Mouse (Mus musculus) kidney, adult 11 months (tissue): Measurements from ENCODE around the gene Hnrnpa3.
A peak's percentile ranks its signal among the peaks of the same experiment; 100 is the strongest.
"Not testable (repeated sequence)": the region's sequence is repeated elsewhere in the genome, so short reads cannot be mapped to it uniquely, and the experiment has no call there.

Source experiments
- DNase-seq: peaks from one replicate; pipeline ENCODE4 v3.0.0; 2022

Gene Hnrnpa3

DNA sequence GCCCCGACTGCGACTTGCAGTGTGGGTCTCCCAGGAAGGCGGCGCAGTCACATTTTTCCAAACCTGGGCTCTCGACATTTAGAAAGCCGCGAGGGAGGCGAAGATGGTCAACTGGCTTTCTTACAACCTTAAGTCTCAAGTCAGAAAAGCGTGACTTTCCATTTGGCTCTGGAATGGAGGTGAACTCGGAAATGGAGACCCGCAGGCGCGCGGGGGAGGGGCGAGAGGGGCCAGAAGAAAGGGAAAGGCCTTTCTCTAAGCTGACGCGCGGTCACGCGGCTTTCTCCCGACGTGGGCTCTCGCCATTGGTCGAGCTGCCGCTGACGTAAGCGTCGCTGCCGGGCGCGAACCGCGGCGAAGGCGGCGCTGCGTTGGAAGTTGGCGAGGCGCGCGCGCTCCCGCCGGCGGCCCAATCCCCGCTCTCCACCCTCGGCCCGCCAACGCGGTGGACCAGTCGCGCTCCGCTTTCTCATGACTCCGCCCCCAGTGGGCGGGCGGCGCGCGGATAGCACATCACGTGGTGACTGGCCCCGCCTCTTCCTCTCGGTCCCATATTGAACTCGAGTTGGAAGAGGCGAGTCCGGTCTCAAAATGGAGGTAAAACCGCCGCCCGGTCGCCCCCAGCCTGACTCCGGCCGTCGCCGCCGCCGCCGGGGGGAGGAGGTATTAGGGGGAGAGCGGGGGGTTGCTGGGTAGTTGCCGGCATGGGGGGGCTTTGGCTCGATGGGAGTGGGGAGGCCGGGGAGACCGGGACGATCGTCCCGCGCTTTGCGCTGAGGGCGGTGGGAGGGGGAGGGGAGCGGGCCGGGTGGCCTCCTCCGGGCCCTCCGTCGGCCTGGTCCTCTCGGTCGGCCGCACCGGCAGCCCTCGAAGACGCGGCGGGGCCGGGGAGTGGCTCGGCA, at the start of gene Hnrnpa3:
Hnrnpa3 (plus strand) TSS at position 535 of the 902 bp plus-strand sequence.
- DNase-seq, result peak; percentile 99

DNA sequence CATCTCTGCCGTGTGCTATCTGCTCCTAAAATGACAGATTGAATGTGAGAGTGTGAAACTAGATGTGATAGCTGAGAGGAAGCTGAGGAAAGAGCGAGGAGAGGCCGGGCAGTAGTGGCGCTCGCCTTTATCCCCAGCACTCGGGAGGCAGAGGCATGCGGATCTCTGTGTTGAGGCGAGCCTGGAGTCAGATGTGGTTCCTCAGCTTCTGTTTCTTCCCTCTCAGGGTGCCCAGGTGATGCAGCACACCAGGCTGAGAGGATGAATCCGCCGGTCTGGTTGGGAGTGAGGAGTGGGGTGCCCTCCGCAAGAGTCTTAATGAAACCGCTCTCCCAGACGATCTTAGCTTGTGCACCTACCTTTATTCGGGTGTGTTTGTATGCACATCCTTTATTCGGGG, 49.1 kb upstream of the Hnrnpa3 start:
- no peak for DNase-seq

DNA sequence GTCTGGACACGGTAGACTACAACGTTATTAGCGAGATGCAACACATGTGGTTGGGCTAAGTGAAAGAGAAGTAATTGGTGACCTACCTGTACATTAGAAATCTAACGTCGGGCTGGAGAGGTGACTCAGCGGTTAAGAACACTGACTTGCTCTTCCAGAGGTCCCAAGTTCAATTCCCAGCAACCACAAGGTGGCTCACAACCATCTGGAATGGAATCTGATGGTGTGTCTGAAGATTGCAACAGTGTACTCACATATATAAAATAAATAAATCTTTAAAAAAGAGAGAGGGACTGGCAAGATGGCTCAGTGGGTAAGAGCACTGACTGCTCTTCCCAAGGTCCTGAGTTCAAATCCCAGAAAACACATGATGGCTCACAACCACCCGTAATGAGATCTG, 48.5 kb upstream of the Hnrnpa3 start:
- not testable (repeated sequence) for DNase-seq

DNA sequence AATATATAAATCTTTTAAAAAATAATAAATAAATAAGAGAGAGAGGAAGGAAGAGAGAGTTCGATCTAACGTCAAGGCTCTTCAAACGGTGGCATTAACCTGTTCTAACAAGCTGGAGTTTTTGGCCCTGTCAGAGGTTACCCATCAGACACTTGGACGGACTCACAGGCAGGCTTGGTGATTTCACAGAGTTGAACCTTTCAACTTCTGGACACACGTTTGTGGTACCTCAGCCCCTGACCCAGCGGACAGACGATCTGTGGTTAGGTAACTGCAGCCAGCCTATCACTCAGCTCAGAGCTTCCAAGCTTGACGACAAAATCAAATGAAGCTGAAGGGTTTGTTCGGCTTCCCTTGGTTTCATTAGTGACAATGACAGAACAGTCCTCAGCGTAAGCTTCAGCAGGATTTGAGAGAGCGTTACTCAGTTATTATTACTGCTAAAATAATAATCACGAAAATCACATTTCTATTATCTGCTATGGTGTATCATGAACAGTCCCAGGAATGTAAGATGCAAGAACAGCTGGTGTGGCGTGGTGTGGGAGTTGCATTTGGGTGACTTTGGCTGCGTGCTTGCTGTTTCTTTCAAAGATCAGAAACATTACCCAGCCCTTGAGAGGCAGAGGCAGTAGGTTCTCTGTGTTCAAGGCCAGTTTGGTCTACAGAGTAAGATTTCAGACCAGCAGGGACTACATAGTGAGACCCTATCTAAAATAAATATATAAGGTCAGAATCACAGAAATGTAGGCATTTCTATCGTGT, 47.8 kb upstream of the Hnrnpa3 start:
- no peak for DNase-seq

DNA sequence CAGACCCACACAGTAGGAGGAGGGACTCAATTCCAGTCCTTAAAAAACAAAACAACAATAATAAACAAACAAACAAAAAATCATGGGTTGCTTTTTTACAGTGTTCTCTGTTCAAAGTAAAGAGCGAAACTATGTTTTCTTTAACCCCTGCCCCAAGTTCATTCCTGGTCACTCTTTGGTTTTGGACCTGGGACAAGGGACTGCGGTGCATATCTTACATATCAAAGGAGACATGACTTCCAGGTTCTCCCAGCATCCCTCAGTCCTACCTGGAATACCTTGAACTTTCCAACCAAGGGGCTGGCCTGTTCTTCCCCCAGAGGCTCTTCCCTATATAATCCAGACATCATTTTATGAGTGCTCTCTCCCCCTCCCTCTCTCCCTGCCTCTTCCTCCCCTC, 47.1 kb upstream of the Hnrnpa3 start:
- no peak for DNase-seq

DNA sequence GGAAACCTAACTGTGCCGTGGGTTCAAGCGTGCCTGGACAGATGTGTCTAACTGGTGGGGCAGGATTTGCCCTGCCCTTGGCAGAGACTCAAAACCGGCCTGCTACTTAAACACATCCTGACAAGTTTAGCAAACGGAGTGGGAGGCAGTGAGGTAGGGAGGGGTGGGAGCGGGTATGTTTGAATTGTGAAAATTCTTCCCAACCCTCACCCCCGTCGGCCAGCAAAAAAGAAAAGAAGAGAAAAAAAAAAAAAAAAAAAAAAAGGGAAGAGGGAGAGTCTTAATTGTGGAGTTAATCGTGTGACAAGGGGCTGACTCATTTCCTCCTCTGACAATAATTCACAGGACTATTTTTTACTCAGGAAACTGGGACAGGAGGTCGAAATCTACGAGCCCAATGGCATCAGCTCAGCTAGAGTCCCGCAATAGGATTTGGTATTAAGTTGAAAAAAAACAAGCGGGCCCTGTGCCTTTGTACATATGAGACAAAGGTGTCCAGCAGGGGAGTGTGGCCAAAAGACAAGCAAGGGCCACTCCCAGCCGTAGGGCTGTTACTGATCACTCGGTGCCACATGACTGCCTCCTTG, 46.0 kb upstream of the Hnrnpa3 start:
- DNase-seq, result peak; percentile 75

DNA sequence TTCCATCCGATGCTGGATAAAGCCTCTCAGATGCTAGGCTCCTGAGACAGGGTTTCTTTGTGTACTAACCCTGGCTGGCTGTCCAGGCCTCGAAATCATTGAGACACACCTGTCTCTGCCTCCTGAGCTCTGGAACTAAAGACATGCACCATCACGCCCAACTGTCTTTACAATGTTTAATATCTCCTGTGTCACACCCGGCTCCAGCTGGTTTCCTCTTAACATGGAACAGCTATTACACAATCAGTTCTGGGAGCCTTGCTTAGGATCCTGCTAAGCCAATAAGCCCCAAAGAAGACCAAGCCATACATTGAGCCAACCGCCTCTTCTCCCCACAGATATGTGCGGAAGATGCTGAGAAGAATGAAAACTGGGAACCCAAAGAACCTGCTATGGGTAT, 44.5 kb upstream of the Hnrnpa3 start:
- no peak for DNase-seq

DNA sequence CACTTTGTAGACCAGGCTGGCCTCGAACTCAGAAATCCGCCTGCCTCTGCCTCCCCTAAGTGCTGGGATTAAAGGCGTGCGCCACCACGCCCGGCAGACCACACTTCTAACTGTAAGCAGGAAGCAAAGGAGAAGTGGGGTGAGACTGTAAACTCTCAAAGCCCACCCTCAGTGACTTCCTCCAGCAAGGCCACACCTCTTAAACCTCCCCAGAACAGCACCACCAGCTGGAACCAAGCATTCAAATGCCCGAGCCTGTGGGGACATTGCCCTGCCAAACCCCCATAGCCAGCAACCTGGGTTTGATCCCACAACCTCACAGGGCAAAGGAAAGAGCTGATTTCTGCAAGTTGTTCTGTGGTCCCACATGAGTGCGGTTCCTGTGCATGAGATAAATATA, 42.1 kb upstream of the Hnrnpa3 start:
- DNase-seq, result no peak

DNA sequence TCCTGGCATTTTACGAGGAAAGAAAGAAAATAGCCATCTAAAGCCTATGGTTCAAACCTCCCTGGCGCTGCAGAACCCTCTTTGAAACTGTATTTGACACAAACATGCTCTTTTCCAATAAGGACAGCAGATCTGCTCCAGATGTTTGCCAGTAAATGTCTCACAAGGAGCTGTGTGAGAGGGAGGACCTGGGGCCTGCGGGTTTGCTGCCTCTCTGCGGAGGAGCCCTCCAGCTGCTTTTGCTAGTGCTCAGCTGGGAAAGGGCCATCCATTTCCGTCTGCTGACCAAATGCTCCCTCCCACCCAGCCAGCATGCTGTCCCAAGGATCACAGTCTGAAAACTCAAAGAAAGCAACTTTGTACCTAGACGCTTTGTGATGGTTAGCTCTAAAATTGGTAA, 40.3 kb upstream of the Hnrnpa3 start:
- no peak for DNase-seq

DNA sequence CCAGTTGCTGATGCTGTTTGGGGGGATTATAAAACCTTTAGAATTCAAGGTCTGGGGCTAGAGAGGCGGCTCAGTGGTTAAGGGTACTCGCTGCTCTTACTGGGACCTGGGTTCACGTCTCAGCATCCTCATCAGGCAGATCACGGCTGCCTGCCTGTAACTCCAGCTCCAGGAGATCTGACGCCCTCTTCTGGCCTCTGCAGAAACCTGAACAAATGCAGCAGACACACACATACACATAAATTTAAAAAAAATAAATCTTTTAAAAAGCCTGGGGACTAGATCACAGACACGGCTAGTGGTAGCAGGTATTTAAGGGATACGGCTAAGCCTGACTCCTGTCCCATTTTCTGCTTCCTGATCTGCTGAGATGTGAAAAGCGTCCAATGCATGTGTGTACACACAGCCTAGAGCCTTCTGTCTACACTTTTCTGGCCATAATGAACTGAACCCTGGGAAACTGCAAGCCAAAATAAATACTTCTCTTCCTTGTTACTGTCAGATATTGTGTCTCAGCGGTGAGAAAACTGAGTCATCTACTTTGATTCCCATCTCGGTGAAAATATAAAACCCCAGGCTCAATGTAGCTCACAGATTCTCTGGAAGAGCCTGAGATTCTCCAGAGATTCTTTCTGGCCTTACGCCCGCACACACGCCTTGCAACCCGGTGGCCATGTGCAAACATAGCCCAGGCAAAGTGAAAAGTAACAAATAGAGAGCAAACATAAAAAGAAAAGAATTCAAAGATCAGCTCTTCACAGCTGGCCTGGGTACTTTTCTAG, 37.0 kb upstream of the Hnrnpa3 start:
- DNase-seq, result no peak

DNA sequence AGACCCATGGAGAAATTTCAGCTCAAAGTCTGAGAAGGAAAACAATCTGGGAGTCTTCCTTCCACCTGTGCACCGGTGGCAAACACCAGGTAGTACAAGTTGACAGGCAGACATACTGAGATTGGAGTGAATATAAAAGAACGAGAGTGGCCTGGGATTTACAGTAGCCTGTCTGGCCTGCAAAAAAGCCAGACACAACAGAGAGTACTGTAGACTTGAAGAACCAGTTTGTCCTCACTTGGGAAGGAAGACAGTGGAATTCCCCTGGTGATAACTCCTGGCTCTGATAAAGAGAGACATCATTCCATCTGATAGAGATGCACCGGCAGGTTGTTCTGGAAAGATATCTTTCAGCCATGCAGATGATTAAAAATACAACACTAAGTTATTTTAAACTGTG, 34.0 kb upstream of the Hnrnpa3 start:
- DNase-seq, result no peak

DNA sequence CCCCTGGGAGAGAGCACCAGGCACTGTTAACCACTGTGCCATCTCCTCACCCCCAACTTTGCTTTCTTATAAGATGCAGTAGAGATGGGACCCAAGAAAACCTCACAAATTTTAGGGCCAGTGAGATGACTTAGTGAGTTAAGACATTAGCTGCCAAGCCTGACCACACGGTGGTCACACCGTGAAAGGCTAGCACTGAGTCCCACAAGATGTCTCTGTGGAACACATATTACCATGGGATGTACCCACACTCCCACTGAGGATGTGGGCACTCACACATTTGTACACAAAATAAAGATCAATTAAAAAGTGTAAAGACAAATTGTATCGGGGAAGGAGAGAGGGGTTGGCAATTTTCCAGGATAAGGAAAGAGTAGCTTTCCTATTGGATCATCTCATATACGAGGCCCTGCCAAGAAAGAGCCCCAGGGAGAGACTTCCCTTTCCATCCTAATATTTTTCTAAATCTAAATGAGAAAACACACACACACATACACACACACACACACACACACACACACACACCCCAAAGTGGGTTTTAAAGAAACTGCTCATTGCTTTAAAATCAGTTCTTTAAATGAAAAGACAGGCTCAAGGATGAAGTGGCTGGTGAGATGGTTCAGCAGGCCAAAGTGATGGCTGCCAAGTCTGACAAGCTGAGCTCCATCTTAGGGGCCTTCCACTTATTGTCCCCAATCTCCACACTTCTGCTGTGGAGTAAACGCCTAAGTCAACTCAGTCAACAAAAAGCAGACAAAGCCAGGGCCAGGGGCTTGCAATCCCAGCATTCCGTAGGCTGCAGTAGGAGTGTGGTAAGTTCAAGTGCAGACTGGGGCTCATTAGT, 32.2 kb upstream of the Hnrnpa3 start:
- DNase-seq, result no peak

DNA sequence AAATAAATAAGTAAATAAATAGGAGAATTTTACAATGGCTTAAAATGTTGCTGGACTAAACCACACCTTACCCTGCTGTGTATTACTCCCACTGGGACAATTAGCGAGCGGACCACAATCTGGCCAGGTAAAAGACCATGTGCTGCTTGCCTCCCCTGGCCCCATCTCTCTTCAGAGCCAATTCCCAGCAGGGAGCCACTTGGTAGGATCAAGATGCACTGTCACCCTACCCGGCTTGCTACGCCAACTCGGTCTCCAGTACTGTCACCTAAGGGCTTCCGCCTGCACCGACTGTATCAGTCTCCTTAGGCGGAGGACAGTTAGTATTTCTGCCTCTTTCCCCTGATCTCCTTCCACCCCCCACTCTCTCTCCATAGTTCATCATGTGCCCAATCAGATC, 30.6 kb upstream of the Hnrnpa3 start:
- DNase-seq, result no peak

DNA sequence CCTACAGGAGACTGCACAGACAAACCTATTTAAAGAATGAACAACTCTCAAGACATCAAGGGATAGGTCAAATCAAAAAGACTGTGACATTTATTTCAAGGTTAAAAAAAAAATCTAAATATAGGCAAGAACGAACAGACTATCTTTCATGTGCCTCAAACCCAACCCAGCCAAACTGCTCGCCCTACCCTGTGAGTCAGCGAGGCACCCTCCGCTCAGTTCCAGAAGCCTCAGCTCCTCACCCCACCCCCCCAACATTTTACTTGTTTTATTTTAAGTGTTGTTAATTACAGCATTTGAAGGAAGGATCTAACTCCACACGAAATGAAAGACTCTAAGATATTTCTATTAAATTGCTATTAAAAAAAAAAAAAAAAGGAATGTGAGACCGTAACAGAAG, 27.6 kb upstream of the Hnrnpa3 start:
- DNase-seq, result no peak

DNA sequence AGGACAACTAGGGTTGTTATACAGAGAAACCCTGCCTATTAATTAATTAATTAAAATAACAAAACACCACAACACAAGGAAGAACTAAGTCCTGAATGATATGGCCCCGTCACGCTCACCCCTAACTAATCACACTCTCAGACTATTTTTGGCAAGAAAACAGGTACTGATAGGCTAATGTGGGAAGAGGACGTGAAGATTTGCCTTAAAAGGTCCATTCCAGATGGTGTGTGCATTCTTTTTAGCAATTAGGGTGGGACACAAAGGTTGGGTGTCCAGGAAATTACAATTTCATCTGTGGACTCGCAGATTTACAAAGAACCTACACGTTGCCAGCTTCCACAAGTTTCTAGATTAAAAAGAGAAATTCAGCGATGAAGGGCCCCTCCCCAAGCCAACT, 27.0 kb upstream of the Hnrnpa3 start:
- no peak for DNase-seq

DNA sequence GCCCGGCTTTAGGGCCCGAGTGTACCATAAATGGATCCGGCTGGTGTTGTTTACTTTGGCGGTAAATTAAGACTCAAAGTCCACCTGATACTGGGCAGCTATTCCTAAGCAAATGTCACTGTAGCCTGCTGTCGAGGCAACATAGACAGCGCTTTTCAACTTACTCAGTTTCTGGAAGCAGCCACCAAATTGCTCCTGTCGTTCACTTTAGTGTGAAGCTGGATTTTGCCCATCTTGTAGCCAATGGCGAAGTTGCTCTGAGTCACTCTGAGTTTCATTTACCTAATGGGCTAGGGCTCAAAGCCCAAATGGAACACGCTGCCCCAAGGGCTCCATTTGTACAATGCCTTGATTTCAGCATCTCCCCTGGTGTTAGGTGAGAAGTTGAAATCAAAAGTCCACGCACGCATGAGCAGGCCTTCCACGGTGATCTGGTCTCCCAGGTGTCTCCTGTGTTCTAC, 26.3 kb upstream of the Hnrnpa3 start:
- DNase-seq, result peak; percentile 44

DNA sequence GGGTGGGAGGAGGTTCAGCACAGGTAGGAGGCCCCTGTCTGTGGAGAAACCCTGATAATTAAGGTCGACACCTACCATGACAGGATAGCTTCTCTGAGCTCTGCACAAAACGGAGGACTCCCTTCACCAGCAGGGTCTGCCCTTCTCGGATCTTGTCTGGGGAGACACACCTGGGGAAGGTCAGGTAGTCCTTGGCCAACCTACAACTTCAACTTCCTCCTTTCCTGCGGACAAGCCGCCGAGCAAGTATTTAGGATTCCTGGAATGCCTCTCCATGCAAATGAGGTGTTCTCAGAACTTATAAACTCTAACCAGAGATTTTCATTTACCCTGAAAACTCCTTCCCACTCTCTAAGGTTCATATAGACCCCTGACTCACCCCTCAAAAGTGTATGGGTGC, 25.7 kb upstream of the Hnrnpa3 start:
- DNase-seq, result peak; percentile 65

DNA sequence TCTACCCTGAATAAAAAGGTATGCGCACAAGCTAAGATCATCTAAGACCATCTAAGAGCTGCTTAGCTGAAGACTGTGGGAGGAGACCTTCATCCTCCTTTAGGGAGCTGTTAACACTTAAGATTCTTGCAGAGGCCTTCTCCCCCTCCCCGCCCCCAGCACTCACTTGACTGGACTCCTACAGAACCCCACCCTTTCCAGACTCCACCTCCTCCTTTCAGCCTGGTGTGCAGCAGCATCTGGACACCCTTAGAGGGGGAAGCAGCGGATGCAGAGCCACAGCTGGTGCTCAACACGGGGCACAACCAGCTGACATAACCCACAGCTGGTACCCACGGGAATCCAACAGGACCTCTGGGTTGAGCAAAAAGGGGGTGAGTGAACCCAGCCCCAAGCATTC, 25.3 kb upstream of the Hnrnpa3 start:
- DNase-seq, result peak; percentile 64

DNA sequence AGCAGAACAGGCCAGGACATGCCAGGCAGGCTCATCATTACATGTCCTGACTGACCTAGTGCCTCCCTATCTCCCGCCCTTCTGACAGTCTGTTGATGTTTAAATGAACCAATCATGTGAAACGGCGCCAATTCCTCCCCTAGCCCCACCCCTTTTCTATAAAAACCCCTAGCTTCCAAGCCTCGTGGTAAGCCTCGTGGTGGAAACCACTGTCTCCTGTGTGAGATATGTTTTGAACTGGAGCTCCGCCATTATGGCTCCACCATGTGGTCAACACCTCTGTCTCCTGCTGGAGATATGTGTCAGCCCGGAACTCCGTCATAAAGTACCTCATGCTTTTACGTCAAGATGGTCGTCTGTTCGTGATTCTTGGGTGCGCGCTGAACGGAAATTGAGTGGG, 24.6 kb upstream of the Hnrnpa3 start:
- DNase-seq, result not testable (repeated sequence)

DNA sequence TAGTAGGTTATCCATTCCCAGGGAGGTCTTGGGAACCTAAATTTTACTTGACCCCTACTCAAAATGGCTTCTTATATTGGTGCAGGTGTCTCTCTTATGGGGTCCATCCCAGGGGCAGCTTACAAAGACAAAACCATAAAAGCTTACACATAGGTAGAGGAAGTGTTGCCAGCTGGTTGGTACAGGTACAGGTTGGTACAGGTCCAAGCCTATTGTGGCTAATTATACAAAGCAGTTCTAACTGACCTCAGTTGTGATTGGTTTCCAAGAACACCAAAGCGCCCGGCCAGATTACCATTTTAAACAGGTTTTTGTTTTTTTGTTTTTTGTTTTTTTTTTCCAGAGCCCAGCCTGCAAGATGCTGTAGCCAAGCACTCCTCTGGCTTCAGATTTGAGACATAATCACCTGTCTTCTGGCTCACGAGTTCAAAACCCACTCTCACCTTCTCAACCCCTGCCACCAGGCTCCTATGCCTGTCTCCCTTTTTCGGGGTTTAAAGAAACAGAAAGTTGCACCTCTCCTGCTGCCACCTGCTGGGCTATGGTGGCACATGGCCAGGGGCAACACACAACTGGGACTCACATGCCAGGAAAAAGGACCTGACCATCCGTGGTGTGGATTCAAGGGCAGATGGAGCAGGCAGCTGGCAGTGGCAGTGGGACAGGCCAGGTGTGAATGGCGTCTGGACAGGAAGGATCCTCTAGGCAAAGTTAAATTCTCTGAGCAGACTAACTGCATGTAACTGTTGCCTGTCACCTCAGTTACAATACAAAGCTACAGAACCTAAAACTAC, 22.6 kb upstream of the Hnrnpa3 start:
- DNase-seq, result peak; percentile 84

DNA sequence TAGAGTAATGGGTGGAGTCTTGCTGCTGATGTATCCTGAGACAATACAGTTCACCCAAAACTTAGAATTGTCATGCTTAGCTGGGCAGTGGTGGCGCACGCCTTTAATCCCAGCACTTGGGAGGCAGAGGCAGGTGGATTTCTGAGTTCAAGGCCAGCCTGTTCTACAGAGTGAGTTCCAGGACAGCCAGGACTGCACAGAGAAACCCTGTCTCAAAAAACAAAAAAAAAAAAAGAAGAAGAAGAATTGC, 22.1 kb upstream of the Hnrnpa3 start:
- DNase-seq, result not testable (repeated sequence)
